Mouse (Mus musculus) neural tube, embryonic 11.5 days (tissue): Measurements from ENCODE around the gene Rpl4. TPM values are rescaled to one million over a fixed set of nuclear protein-coding genes. Genes with fewer than 3 reads are reported as not detected.

Experiments used
- ATAC-seq: fragments of 200-750 bp; cut with Nextera tagmentation; 2 replicates; pipeline ENCODE4 v1.8.0; 2017; ENCODE audit warnings: moderate number of reproducible peaks, mild to moderate bottlenecking, moderate TSS enrichment, moderate library complexity; ENCODE audit not compliant: insufficient read depth, low FRiP score, low TSS enrichment
- DNase-seq: peaks from one replicate; pipeline ENCODE4 v3.0.0-alpha.2; 2015; ENCODE audit warnings: low spot score
- H3K27ac ChIP-seq: fragments of 300-500 bp; sonication (generic); 2 replicates; pipeline ENCODE4 v1.5.1; 2014; ENCODE audit warnings: low read depth, mild to moderate bottlenecking, low read length
- H3K27me3 ChIP-seq: fragments of 300-500 bp; sonication (generic); 2 replicates; pipeline ENCODE4 v1.6.1; 2014; ENCODE audit warnings: mild to moderate bottlenecking, low read length, mixed read lengths; ENCODE audit not compliant: control insufficient read depth, insufficient read depth
- H3K36me3 ChIP-seq: fragments of 300-500 bp; sonication (generic); 2 replicates; pipeline ENCODE4 v1.6.1; 2014; ENCODE audit warnings: mild to moderate bottlenecking, low read length, moderate library complexity, mixed read lengths; ENCODE audit not compliant: control insufficient read depth, insufficient read depth
- H3K4me1 ChIP-seq: fragments of 300-500 bp; sonication (generic); 2 replicates; pipeline ENCODE4 v1.6.1; 2014; ENCODE audit warnings: low read length, mixed read lengths; ENCODE audit not compliant: control insufficient read depth, insufficient read depth
- H3K4me2 ChIP-seq: fragments of 300-500 bp; sonication (generic); 2 replicates; pipeline ENCODE4 v1.6.1; 2014; ENCODE audit warnings: low read depth, mild to moderate bottlenecking, moderate library complexity
- H3K4me3 ChIP-seq: fragments of 300-500 bp; sonication (generic); 2 replicates; pipeline ENCODE4 v1.5.1; 2014; ENCODE audit warnings: low read depth, low read length
- H3K9ac ChIP-seq: fragments of 300-500 bp; sonication (generic); 2 replicates; pipeline ENCODE4 v1.6.1; 2014; ENCODE audit warnings: mild to moderate bottlenecking, low read length
- H3K9me3 ChIP-seq: fragments of 300-500 bp; sonication (generic); 2 replicates; pipeline ENCODE4 v1.6.1; 2016; ENCODE audit warnings: low read length; ENCODE audit not compliant: control insufficient read depth
- WGBS: fragments of 180-500 bp; shearing (Covaris S2); extraction: QIAGEN DNeasy Blood & Tissue Kit; methylation state at CpG from one replicate; pipeline ENCODE4 v1.1.7; 2014; 5-methylcytosine and 5-hydroxymethylcytosine counted together
- polyA plus RNA-seq: library from polyadenylated mRNA; unstranded; fragments of >200 nt; fragmentation: Nextera tagmentation; extraction: Ambion mirVana; gene quantifications from 2 replicates; pipeline ENCODE4 v1.2.1, GENCODE M21; 2014

Gene Rpl4
- polyA plus RNA-seq, 1 experiment from 2014 or later = 1,092 TPM

DNA sequence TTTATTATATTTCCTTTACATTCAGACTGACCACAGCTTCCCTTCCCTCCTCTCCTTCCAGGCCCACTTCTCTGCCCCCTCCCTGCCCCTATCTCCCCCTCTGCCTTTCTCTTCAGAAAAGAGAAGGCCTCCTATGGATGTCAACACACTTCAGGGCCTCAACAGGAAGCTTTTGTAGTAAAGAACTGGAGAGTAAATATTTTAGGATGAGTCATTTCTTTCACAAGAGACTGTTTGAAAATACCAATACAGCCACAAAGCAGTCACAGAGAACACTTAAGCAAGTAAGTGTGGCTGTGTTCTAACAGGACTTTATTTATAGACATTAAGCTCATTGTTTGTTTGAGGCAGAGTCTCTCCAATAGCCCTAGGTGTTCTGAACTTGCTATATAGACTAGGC is 29.2 kb downstream of the Rpl4 start:
- DNase-seq (no peak), ATAC-seq (no peak)
- Histone ChIP-seq H3K27me3 (no peaks in the 10 kb centered on the region), H3K9ac (no peak overlapping the region), H3K4me3 (no peak overlapping the region), H3K4me1 (no peaks in the 10 kb centered on the region), H3K36me3 (no peaks in the 10 kb centered on the region; the same call in 1 of the 2 replicates), H3K27ac (no peak overlapping the region), H3K4me2 (no peak overlapping the region), H3K9me3 (no peaks in the 10 kb centered on the region)

DNA sequence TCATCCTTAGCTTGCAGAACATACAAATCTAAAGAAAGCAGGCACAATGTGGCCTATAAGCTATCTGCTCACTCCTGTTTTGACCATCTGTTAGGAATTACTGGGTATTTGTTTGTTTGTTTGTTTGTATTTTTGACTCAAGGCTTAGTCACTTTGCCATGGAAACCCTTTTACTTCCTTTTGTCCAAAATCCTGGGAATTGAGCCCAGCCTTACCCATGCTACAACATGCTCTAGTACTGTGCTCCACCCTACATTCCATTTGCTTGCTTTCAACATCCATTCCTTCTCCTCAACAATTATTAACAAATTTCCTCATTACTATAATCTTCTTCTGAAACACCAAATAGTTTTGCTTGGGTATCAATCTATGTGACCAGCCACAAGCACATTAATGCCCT is 29.7 kb downstream of the Rpl4 start:
- H3K27me3 ChIP-seq = no peaks in the 10 kb centered on the region
- no peaks in the 10 kb centered on the region for H3K9me3 ChIP-seq
- H3K4me3 ChIP-seq = no peak overlapping the region
- H3K36me3 ChIP-seq = no peaks in the 10 kb centered on the region; the same call in 1 of the 2 replicates
- no peaks in the 10 kb centered on the region for H3K4me1 ChIP-seq
- no peak overlapping the region for H3K4me2 ChIP-seq
- H3K27ac ChIP-seq = no peak overlapping the region
- no peak for ATAC-seq
- H3K9ac ChIP-seq = no peak overlapping the region
- no peak for DNase-seq

DNA sequence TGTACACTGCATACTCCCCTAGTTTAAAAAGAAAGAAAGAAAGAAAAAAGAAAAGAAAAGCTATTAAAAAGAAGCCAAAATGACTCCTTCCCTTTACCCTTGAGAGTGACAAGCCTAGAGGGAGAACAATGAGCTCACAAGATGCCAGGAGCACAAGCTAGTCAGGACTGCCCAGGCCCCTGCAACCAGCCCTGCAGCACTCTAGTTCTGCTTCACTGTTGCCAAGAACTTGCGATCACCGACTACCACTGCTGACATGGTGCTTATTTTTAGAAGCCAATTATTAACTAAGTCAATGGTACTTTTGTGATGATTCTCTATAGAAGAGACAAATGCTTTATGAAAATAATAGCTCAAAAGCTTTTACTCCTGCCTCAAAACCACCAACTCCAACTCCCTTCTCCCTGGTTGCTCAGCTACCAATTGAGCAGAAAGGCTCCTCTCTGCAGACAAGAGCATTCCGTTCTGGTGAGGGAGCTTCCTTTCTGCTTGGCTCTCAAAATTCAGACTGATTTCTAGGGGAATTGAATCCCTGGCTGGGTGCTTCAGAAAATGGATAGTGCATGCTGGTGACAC is 34.4 kb downstream of the Rpl4 start:
- H3K4me1 ChIP-seq = no peaks in the 10 kb centered on the region
- H3K36me3 ChIP-seq = no peaks in the 10 kb centered on the region; the same call in 1 of the 2 replicates
- H3K9ac ChIP-seq = no peak overlapping the region
- H3K4me3 ChIP-seq = no peak overlapping the region
- DNase-seq (no peak), ATAC-seq (no peak)
- no peaks in the 10 kb centered on the region for H3K27me3 ChIP-seq
- no peaks in the 10 kb centered on the region for H3K9me3 ChIP-seq
- no peak overlapping the region for H3K27ac ChIP-seq
- WGBS = 94% methylated on average over 3 of the region's 3 CpGs
- H3K4me2 ChIP-seq = no peak overlapping the region

DNA sequence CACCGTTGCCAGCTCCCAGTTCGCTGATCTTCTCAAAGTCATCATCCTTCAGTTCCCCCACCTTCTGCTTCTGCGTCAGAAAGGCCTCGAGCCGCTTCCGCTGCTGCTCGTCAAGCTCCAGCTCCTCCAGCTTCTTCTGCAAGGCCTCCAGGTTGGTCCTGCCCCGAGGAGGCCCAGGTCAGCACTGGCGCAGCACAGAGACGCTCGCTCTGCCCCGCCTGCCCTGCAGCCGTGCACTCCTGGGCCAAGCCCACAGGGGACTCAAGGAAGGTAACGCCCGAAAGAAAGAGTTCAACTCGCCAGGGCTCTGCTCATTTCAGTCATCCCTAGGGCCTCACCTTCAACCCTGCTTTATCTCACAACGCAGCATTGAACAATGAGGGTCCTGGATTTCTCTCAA is 41.3 kb downstream of the Rpl4 start:
- ATAC-seq (no peak), DNase-seq (no peak)
- 93% methylated on average over 17 of the region's 17 CpGs for WGBS
- Histone ChIP-seq H3K27me3 (no peaks in the 10 kb centered on the region), H3K9me3 (no peaks in the 10 kb centered on the region), H3K4me3 (no peak overlapping the region), H3K36me3 (no peaks in the 10 kb centered on the region), H3K9ac (no peak overlapping the region), H3K4me2 (no peak overlapping the region), H3K27ac (no peak overlapping the region), H3K4me1 (no peaks in the 10 kb centered on the region)

DNA sequence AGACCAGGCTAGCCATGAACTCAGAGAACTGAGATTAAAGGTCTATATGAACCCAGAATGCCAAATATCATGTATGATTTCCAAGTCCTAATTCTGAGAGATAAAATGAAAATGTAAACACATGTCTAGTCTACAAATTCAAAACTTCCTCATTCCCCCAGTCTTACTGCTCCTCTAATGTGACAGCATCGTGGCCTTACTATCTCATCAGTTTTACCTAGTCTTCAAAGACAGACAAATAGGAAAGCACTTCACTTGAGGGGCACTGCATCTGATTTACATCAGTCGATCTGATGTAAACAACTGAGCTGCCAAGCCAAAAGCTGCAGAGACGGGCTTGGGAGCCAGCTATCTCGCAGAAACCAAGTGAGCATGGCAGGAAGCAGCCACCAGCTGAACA is 42.9 kb downstream of the Rpl4 start:
- no peak overlapping the region for H3K27ac ChIP-seq
- DNase-seq (no peak), ATAC-seq (no peak)
- no peak overlapping the region for H3K4me2 ChIP-seq
- no peak overlapping the region for H3K4me3 ChIP-seq
- H3K9me3 ChIP-seq = no peaks in the 10 kb centered on the region
- no peaks in the 10 kb centered on the region for H3K4me1 ChIP-seq
- H3K27me3 ChIP-seq = no peaks in the 10 kb centered on the region
- 89% methylated on average over 4 of the region's 4 CpGs for WGBS
- H3K9ac ChIP-seq = no peak overlapping the region
- no peaks in the 10 kb centered on the region for H3K36me3 ChIP-seq

DNA sequence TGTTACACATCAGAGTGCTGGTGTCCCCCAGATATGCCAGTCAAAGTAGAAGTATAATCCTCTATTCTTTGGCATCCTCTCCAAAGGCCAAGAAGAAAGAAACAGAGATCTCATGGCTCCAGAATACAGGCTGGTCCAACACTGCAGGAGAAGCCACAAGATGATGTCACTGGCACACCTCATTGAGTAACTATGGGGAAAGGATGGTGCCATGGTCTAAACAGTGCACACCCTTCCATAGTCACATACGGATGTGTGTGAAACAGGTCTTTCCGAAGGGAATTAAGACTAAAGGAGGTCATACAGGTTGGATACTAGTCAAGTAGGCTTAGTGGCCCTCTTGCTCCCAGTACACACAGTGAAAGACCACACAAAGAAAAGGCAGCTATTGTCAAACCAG is 43.5 kb downstream of the Rpl4 start:
- ATAC-seq (no peak), DNase-seq (no peak)
- Histone ChIP-seq H3K36me3 (no peaks in the 10 kb centered on the region), H3K27ac (no peak overlapping the region), H3K27me3 (no peaks in the 10 kb centered on the region), H3K4me1 (no peaks in the 10 kb centered on the region), H3K9ac (no peak overlapping the region), H3K4me3 (no peak overlapping the region), H3K9me3 (no peaks in the 10 kb centered on the region), H3K4me2 (no peak overlapping the region)
- 96% methylated on average over 2 of the region's 2 CpGs for WGBS

DNA sequence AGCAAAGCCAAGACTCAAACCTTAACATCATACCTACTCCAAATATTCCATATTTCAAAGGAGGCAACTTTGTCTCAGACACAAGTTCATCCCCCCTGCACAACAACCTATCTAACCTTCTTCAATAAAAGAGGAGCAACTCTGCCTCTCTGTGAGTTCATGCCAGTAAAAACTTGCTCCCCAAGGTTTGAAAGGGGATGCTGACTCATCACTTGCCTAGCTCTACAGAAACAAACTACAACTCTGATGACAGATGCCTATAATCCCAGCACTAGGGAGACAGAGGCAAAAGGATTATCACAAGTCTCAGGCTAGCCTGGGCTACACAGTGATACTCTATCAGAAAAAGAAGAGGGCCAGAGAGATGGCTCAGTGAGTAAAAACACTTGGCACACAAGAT is 44.7 kb downstream of the Rpl4 start:
- Histone ChIP-seq H3K9ac (no peak overlapping the region), H3K27ac (no peak overlapping the region), H3K4me3 (no peak overlapping the region), H3K27me3 (no peaks in the 10 kb centered on the region), H3K9me3 (no peaks in the 10 kb centered on the region), H3K4me2 (no peak overlapping the region), H3K36me3 (no peaks in the 10 kb centered on the region), H3K4me1 (no peaks in the 10 kb centered on the region)
- no peak for DNase-seq
- ATAC-seq = no peak

DNA sequence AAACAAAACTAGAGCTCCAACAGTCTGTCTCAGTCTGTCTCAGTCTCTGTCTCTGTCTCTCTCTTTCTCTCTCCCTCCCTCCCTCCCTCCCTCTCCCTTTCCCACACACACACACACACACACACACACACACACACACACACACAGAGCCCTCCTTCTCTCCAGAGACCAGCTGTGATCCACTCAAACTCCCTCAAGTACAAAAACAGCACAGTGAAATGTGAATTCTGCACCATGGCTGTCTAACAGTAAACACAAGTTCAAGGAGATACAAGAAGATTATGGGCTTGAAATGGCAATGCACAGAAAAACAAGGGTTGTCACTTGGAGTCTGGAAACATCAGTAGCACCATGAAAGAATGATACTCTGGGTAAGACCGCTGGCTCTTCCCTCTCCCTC is 46.1 kb downstream of the Rpl4 start:
- no peak overlapping the region for H3K4me3 ChIP-seq
- no peaks in the 10 kb centered on the region for H3K27me3 ChIP-seq
- H3K36me3 ChIP-seq = no peaks in the 10 kb centered on the region
- ATAC-seq (no peak), DNase-seq (no peak)
- WGBS = 85% methylated on average over 1 of the region's 1 CpGs
- H3K27ac ChIP-seq = no peak overlapping the region
- no peak overlapping the region for H3K4me2 ChIP-seq
- H3K9ac ChIP-seq = no peak overlapping the region
- H3K9me3 ChIP-seq = no peaks in the 10 kb centered on the region
- H3K4me1 ChIP-seq = no peaks in the 10 kb centered on the region

DNA sequence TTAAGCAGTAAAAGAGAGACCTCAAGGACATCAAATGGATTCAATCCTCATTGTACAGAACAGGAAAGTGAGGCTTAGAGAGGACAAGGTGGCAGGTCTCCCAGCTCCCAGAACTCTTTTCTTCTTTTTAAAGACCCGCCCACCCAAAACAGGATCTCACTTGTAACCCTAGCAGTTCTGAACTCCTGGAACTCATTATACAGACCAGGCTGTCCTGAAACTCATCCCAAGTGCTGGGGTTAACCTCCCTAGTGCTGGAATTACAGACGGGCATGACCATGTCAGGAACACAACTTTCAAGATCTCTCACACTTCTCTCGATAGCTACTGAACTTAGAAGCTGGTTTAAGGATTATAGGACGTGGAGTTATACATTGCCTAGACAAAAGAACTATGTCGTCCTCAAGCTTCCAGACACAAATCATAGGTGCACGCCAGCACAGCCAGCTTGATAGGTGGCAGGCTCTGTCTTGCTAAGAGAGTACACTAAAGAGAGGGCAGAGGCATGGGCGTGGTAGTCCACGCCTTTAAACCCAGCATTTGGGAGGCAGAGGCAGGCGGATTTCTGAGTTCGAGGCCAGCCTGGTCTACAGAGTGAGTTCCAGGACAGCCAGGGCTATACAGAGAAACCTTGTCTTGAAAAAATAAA is 46.7 kb downstream of the Rpl4 start:
- Histone ChIP-seq H3K4me2 (no peak overlapping the region), H3K9me3 (no peaks in the 10 kb centered on the region), H3K27me3 (no peaks in the 10 kb centered on the region), H3K9ac (no peak overlapping the region), H3K36me3 (peaks cover 2% of the 10 kb centered on the region; the same call in 1 of the 2 replicates), H3K4me3 (no peak overlapping the region), H3K27ac (no peak overlapping the region), H3K4me1 (no peaks in the 10 kb centered on the region)
- no peak for DNase-seq
- ATAC-seq = no peak
- 84% methylated on average over 10 of the region's 10 CpGs for WGBS
